Mouse (Mus musculus) hindbrain, embryonic 14.5 days (tissue): Measurements from ENCODE around the gene Gphn. TPM values are rescaled to one million over a fixed set of nuclear protein-coding genes. Genes with fewer than 3 reads are reported as not detected.

Experiments used
- ATAC-seq: fragments of 200-750 bp; cut with Nextera tagmentation; 2 replicates; pipeline ENCODE4 v1.8.0; 2017; ENCODE audit warnings: moderate number of reproducible peaks, mild to moderate bottlenecking, moderate TSS enrichment, moderate library complexity; ENCODE audit not compliant: low FRiP score
- DNase-seq: peaks from one replicate; pipeline ENCODE4 v3.0.0-alpha.2; 2015; ENCODE audit warnings: low spot score
- H3K27ac ChIP-seq: fragments of 300-500 bp; sonication (generic); 2 replicates; pipeline ENCODE4 v1.5.1; 2014; ENCODE audit warnings: mild to moderate bottlenecking, moderate library complexity
- H3K27me3 ChIP-seq: fragments of 300-500 bp; sonication (generic); 2 replicates; pipeline ENCODE4 v1.6.1; 2014; ENCODE audit warnings: mild to moderate bottlenecking, low read length, mixed read lengths; ENCODE audit not compliant: control insufficient read depth, insufficient read depth
- H3K36me3 ChIP-seq: fragments of 300-500 bp; sonication (generic); replicated peaks from 2 replicates; pipeline ENCODE4 v1.6.1; 2014; ENCODE audit not compliant: control insufficient read depth, insufficient read depth
- H3K4me1 ChIP-seq: fragments of 300-500 bp; sonication (generic); replicated peaks from 2 replicates; pipeline ENCODE4 v1.6.1; 2014; ENCODE audit warnings: antibody characterized with exemption, low read length, mixed read lengths; ENCODE audit not compliant: control insufficient read depth, insufficient read depth
- H3K4me2 ChIP-seq: fragments of 300-500 bp; sonication (generic); replicated peaks from 2 replicates; pipeline ENCODE4 v1.6.1; 2014; ENCODE audit warnings: mild to moderate bottlenecking, moderate library complexity
- H3K4me3 ChIP-seq: fragments of 300-500 bp; sonication (generic); replicated peaks from 2 replicates; pipeline ENCODE4 v1.5.1; 2014; ENCODE audit warnings: mild to moderate bottlenecking, low read length
- H3K9ac ChIP-seq: fragments of 300-500 bp; sonication (generic); 2 replicates; pipeline ENCODE4 v1.6.1; 2014
- H3K9me3 ChIP-seq: fragments of 300-500 bp; sonication (generic); 2 replicates; pipeline ENCODE4 v1.6.1; 2016; ENCODE audit warnings: low read length; ENCODE audit not compliant: control insufficient read depth
- WGBS: fragments of 180-500 bp; shearing (Covaris S2); extraction: QIAGEN DNeasy Blood & Tissue Kit; methylation state at CpG from one replicate; pipeline ENCODE4 v1.1.7; 2014; 5-methylcytosine and 5-hydroxymethylcytosine counted together
- polyA plus RNA-seq: library from polyadenylated mRNA; unstranded; fragments of >200 nt; fragmentation: Nextera tagmentation; extraction: Ambion mirVana; gene quantifications from 2 replicates; pipeline ENCODE4 v1.2.1, GENCODE M21; 2014

Gphn gene
- 61.3 and 62.8 TPM in 2 replicates for polyA plus RNA-seq

DNA sequence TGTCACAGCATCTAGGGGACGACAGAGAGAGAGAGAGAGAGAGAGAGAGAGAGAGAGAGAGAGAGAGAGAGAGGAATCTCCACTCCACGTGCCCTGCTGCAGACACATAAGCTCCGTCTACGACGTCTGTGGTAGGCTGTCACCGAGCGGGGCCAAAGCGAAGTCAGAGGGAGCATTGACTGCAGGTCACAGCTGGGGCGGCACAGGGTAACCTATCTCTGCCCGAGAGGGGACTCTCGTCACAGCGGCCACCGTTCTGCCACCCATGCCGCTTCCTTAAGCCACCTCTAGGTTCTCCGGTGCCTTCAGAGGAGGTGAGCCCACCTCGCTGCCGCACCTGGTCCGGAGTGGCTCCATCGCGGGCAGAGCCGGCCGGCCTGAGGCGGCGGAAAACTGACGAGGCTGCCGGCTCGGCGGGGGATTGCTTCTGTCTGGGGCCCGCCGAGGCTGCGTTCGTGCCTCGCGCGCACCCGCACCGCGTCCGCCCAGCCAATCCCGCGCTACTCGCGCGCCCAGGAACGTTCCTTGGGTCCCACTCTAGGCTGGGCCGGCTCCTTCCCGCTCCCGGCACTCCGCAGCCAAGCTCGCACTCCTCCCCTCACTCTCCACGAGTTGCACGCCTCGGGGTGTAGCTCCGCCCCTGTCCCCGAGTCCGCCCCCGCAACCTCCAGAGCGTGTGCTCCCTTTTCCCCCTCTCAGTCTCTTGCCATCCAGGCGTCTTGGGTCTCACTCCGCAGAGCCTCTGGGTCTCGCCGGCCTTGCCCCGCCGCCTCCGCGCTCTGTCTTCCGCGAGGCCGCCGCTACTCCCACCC lies at the start of gene Gphn:
Gphn (plus strand) TSS at position 673 of the 812 bp plus-strand sequence.
- under 1% methylated on average over 68 of the region's 70 CpGs for WGBS
- no peaks in the 10 kb centered on the region for H3K36me3 ChIP-seq

DNA sequence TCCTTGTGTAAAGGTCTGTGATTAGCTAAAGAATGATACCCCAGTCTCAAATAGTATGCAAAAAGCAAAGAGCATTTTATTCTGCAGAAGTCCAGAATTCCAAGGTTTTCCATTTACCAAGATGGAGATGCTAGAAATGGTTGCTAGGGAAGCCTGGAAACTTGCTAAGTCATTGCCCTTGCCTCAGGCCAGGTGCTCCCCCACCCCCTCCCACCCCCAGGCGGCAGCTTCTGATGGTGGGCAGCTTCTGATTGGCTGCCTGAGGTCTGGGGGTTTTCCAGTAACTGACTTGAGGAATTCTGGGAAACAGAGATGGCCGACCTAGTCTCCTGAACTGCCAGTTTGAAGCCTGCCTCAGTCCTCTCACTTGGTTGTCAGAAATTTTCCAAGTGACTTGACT lies 44.7 kb upstream of the Gphn start:
- WGBS: 80% methylated on average over 2 of the region's 2 CpGs

More for the DNA sequence above, at the start of gene Gphn:
- H3K4me3 ChIP-seq: peak within 1 kb of the TSS; percentile 81
- H3K27me3 ChIP-seq: no peaks in the 10 kb centered on the region
- ATAC-seq (peak; percentile 97), DNase-seq (peak; percentile 90)
- H3K4me2 ChIP-seq: peak within 1 kb of the TSS; percentile 53
- peaks cover 15% of the 10 kb centered on the region; the same call in 1 of the 2 replicates for H3K4me1 ChIP-seq
- H3K9me3 ChIP-seq: no peaks in the 10 kb centered on the region
- H3K9ac ChIP-seq: peak within 1 kb of the TSS; percentile 92
- peak within 1 kb of the TSS; percentile 96 for H3K27ac ChIP-seq

DNA sequence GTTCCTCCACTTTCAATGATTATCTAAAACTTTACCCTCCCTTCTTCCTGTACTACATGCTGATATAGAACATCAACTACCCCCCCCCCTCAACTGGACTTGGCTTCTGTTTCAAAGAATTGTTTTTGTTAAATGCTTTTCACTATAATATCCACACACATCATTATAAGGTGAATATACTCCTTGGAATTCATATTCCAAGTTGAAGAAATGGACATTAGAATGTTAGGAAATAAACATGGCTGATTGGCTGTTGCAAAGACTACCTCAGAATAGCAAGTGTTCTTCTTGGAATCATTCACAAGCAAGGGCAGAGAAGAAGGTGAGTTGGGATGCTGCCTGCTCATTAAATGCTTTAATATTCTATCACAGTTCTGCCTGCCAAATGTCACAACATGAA lies 32.2 kb upstream of the Gphn start, which contains the start of gene Gm6657:
Gm6657 (plus strand) TSS at position 301 of the 400 bp plus-strand sequence.
- no peaks in the 10 kb centered on the region for H3K27me3 ChIP-seq
- H3K9ac ChIP-seq: no peak within 1 kb of the TSS
- ATAC-seq: no peak
- H3K9me3 ChIP-seq: no peaks in the 10 kb centered on the region
- H3K27ac ChIP-seq: no peak within 1 kb of the TSS
- H3K4me2 ChIP-seq: no peak within 1 kb of the TSS
- no peaks in the 10 kb centered on the region for H3K4me1 ChIP-seq
- H3K4me3 ChIP-seq: no peak within 1 kb of the TSS
- no peak for DNase-seq
- no peaks in the 10 kb centered on the region for H3K36me3 ChIP-seq

More for the DNA sequence above, 44.7 kb upstream of the Gphn start:
- no peak for DNase-seq
- Histone ChIP-seq H3K36me3 (no peaks in the 10 kb centered on the region), H3K9ac (no peak overlapping the region), H3K27me3 (no peaks in the 10 kb centered on the region), H3K9me3 (no peaks in the 10 kb centered on the region), H3K4me1 (no peaks in the 10 kb centered on the region), H3K4me2 (no peak overlapping the region), H3K27ac (no peak overlapping the region), H3K4me3 (no peak overlapping the region)
- no peak for ATAC-seq

DNA sequence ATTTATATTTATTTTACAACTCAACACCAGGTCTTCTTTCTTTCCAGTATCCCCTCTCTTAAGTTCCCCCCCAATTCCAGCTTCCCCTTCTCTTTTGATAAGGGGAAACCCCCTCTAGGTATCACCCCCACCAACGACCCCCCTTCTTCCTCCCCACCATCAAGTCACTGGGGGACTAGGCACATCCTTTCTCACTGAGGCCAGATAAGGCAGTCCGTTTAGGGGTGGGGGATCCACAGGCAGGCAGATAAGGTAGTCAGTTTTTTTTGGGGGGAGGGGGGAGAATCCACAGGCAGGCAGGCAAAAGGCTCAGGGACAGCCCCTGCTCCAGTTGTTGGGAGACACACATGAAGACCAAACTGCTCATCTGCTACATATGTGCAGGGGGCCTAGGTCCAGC lies 30.8 kb upstream of the Gphn start:
- no peak for DNase-seq
- no peak overlapping the region for H3K4me2 ChIP-seq
- no peak for ATAC-seq

DNA sequence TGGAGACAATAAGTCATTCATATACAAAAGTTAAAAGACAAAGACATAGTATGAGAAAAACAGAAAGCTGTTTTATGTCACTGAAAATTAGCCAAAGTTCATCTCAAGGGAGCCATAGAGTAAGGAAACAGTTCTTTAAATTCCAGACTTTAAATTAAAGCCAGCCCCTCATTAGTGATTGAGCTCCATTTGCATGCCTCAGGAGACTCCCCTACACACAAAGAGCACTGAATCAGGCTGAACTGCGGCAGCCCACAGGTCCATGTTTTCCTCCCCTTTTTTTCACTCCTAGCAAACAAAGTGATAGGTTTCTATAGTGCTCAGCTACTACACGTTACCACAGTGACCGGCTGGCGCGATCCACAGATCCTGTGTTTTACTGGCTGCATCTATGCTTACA lies 22.5 kb upstream of the Gphn start:
- no peaks in the 10 kb centered on the region for H3K36me3 ChIP-seq
- no peak for ATAC-seq
- WGBS: 43% methylated on average over 5 of the region's 5 CpGs
- H3K27ac ChIP-seq: no peak overlapping the region
- no peak overlapping the region for H3K9ac ChIP-seq
- no peaks in the 10 kb centered on the region for H3K9me3 ChIP-seq
- H3K4me3 ChIP-seq: no peak overlapping the region
- no peak overlapping the region for H3K4me2 ChIP-seq
- no peaks in the 10 kb centered on the region for H3K27me3 ChIP-seq
- no peak for DNase-seq
- H3K4me1 ChIP-seq: no peaks in the 10 kb centered on the region

More for the DNA sequence above, 30.8 kb upstream of the Gphn start:
- H3K27me3 ChIP-seq: no peaks in the 10 kb centered on the region
- 85% methylated on average over 2 of the region's 2 CpGs for WGBS
- no peak overlapping the region for H3K9ac ChIP-seq
- H3K9me3 ChIP-seq: no peaks in the 10 kb centered on the region
- H3K4me1 ChIP-seq: no peaks in the 10 kb centered on the region
- H3K4me3 ChIP-seq: no peak overlapping the region
- no peaks in the 10 kb centered on the region for H3K36me3 ChIP-seq
- no peak overlapping the region for H3K27ac ChIP-seq

DNA sequence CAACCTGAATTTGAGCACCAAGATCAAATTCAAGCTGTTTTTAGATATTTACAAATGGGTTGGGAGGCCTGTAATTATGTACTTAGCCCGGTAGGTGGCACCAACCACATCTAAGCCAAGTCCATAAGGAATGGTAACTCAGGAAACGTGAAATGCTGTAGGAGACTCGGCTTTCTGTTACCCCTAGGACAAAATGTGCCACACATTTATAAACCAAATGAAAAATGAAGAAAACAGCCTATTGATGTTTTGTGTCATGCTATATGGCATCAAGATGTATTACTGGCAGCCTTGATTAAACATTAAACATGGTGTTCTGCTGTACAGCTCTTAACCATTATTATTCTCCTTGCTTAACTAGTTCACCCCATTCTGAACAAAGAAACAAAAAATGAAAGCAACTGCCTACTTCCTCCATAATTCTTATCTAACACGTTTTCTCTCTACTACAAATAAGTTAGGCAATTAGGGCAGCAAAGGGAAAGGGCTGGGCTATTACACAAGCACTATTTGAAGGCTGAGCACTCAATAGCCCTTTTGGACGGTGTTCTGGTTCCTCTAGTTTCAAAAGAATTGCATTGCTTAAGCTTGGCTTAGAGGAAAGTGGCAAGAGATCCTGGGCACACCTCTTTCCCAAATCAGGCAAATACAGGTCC lies 20.1 kb upstream of the Gphn start:
- H3K36me3 ChIP-seq: no peaks in the 10 kb centered on the region
- H3K27me3 ChIP-seq: no peaks in the 10 kb centered on the region
- DNase-seq (peak; percentile 85), ATAC-seq (no peak)
- H3K4me1 ChIP-seq: no peaks in the 10 kb centered on the region
- peak overlapping the region; percentile 34 for H3K4me2 ChIP-seq
- WGBS: 12% methylated on average over 5 of the region's 5 CpGs
- no peak overlapping the region for H3K27ac ChIP-seq
- no peak overlapping the region for H3K9ac ChIP-seq
- no peak overlapping the region for H3K4me3 ChIP-seq
- no peaks in the 10 kb centered on the region for H3K9me3 ChIP-seq

DNA sequence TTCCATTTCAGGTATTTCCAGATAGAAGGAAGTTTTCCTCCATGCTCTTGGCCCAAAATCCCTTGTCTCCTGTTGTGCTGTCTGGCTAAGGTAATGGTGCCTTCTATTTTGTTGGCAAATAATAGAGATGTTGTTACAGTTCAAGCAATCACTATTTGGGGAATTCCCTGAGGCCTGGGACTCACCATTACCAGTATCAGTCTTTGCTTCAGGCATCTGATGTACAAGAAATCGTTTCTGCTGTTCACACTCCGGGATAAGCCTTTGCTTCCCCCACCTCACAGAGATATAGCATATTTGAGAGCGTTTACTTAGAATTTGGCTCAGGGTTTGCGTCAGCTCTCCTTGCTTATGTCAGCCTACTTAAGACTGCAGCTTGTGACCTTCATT lies 19.6 kb upstream of the Gphn start:
- Histone ChIP-seq H3K4me3 (no peak overlapping the region), H3K9ac (no peak overlapping the region), H3K27me3 (no peaks in the 10 kb centered on the region), H3K4me1 (no peaks in the 10 kb centered on the region), H3K36me3 (no peaks in the 10 kb centered on the region), H3K27ac (no peak overlapping the region), H3K4me2 (no peak overlapping the region), H3K9me3 (no peaks in the 10 kb centered on the region)
- ATAC-seq (no peak), DNase-seq (no peak)
- WGBS: 84% methylated on average over 4 of the region's 4 CpGs

DNA sequence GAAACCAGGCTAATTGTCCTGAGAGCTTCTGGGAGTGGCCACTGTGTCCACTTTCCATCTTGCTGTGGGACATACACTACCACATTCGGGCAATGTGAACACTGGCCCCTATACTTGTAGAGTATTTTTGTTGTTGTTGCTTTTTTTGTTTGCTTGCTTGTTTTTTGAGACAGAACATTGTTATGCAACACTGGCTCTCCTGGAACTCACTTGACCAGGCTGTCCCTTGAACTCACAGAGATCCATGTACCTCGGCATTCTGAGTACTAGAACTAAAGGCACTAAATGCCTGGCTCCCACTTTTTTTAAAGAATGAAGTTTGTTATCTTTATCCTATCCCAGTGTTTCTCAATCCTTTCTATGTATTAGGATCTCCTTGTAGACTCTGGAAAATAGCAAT lies 16.3 kb upstream of the Gphn start:
- WGBS: 91% methylated on average over 2 of the region's 2 CpGs
- ATAC-seq (no peak), DNase-seq (no peak)
- H3K4me2 ChIP-seq: no peak overlapping the region
- no peaks in the 10 kb centered on the region for H3K27me3 ChIP-seq
- H3K4me1 ChIP-seq: no peaks in the 10 kb centered on the region
- H3K4me3 ChIP-seq: no peak overlapping the region
- no peaks in the 10 kb centered on the region for H3K9me3 ChIP-seq
- no peak overlapping the region for H3K27ac ChIP-seq
- no peaks in the 10 kb centered on the region for H3K36me3 ChIP-seq
- H3K9ac ChIP-seq: no peak overlapping the region

DNA sequence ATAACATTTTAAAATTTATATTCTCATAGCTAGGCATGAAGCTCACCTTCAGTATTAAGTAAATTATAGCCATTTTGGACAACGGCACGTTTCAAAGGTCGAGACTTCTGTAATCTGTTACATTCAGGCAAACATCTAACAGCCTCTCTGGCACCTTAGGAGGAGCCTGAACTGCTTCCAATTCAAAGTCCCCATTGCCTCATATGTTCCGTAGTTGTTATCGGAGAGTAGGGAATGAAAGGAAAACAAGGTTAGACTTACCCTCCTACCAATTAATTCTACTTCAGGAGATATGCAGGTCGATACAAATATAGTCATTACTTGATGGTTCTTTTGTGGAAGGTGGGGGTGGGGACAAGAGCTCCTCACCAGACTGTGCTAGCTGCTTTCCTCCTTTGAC lies 10.7 kb upstream of the Gphn start:
- no peak overlapping the region for H3K27ac ChIP-seq
- H3K27me3 ChIP-seq: no peaks in the 10 kb centered on the region
- no peak overlapping the region for H3K9ac ChIP-seq
- H3K4me3 ChIP-seq: no peak overlapping the region
- H3K4me1 ChIP-seq: no peaks in the 10 kb centered on the region
- ATAC-seq: no peak
- H3K9me3 ChIP-seq: no peaks in the 10 kb centered on the region
- DNase-seq: no peak
- no peaks in the 10 kb centered on the region for H3K36me3 ChIP-seq
- WGBS: 79% methylated on average over 6 of the region's 6 CpGs
- H3K4me2 ChIP-seq: no peak overlapping the region
